Mouse (Mus musculus) heart, embryonic 12.5 days (tissue): ENCODE data around the gene Grsf1. TPM values are rescaled to one million over a fixed set of nuclear protein-coding genes. Genes with fewer than 3 reads are reported as not detected.

Experiments used
- ATAC-seq: fragments of 200-750 bp; cut with Nextera tagmentation; 2 replicates; pipeline ENCODE4 v1.8.0; 2017; ENCODE audit warnings: moderate TSS enrichment, moderate library complexity; ENCODE audit not compliant: insufficient number of reproducible peaks, low FRiP score
- H3K27ac ChIP-seq: fragments of 300-500 bp; sonication (generic); 2 replicates; pipeline ENCODE4 v1.5.1; 2016; ENCODE audit warnings: mild to moderate bottlenecking, moderate library complexity; ENCODE audit not compliant: poor library complexity, severe bottlenecking
- H3K27me3 ChIP-seq: fragments of 300-500 bp; sonication (generic); replicated peaks from 2 replicates; pipeline ENCODE4 v1.6.1; 2016; ENCODE audit warnings: mild to moderate bottlenecking, moderate library complexity
- H3K36me3 ChIP-seq: fragments of 300-500 bp; sonication (generic); 2 replicates; pipeline ENCODE4 v1.6.1; 2016; ENCODE audit warnings: mild to moderate bottlenecking, moderate library complexity
- H3K4me1 ChIP-seq: fragments of 300-500 bp; sonication (generic); replicated peaks from 2 replicates; pipeline ENCODE4 v1.6.1; 2016; ENCODE audit warnings: mild to moderate bottlenecking
- H3K4me2 ChIP-seq: fragments of 300-500 bp; sonication (generic); 2 replicates; pipeline ENCODE4 v1.6.1; 2016; ENCODE audit warnings: mild to moderate bottlenecking, moderate library complexity
- H3K4me3 ChIP-seq: fragments of 300-500 bp; sonication (generic); 2 replicates; pipeline ENCODE4 v1.5.1; 2016; ENCODE audit warnings: mild to moderate bottlenecking
- H3K9ac ChIP-seq: fragments of 300-500 bp; sonication (generic); 2 replicates; pipeline ENCODE4 v1.6.1; 2016; ENCODE audit warnings: mild to moderate bottlenecking, moderate library complexity
- H3K9me3 ChIP-seq: fragments of 300-500 bp; sonication (generic); replicated peaks from 2 replicates; pipeline ENCODE4 v1.6.1; 2016; ENCODE audit warnings: mild to moderate bottlenecking, moderate library complexity
- WGBS: fragments of 180-500 bp; shearing (Covaris S2); methylation state at CpG from one replicate; pipeline ENCODE4 v1.1.7; 2016; 5-methylcytosine and 5-hydroxymethylcytosine counted together
- polyA plus RNA-seq: library from polyadenylated mRNA; unstranded; fragments of >200 nt; fragmentation: Nextera tagmentation; extraction: Ambion mirVana; gene quantifications from 2 replicates; pipeline ENCODE4 v1.2.1, GENCODE M21; 2016

Grsf1 gene
- 88.2 and 90.1 TPM in 2 replicates for polyA plus RNA-seq

GRCm38 (mm10) chr5:88675443-88676387, at the start of gene Grsf1:
TSS of gene Grsf1 (minus strand) at chr5:88676171.
- ATAC-seq, result peak; percentile 94
- Histone ChIP-seq H3K36me3 (peaks cover 24% of the 10 kb centered on the region), H3K9me3 (no peaks in the 10 kb centered on the region), H3K27me3 (no peaks in the 10 kb centered on the region), H3K4me2 (peak within 1 kb of the TSS; percentile 78), H3K4me3 (peak within 1 kb of the TSS; percentile 82), H3K9ac (peak within 1 kb of the TSS; percentile 96), H3K27ac (peak within 1 kb of the TSS; percentile 95), H3K4me1 (peaks cover 17% of the 10 kb centered on the region)
- WGBS, result under 1% methylated on average over 120 of the region's 127 CpGs

- WGBS, result 4% methylated on average over 3 of the region's 3 CpGs
- Histone ChIP-seq H3K9me3 (no peaks in the 10 kb centered on the region), H3K4me1 (peaks cover 43% of the 10 kb centered on the region), H3K4me3 (peak overlapping the region; percentile 3; the same call in 1 of the 2 replicates), H3K36me3 (0 out of 2 replicates have a peak, but pooled peaks cover 4% of the 10 kb centered on the region), H3K4me2 (peak overlapping the region; percentile 46), H3K27ac (peak overlapping the region; percentile 61), H3K27me3 (no peaks in the 10 kb centered on the region), H3K9ac (no peak overlapping the region)
- peak; percentile 69 for ATAC-seq
Measured at GRCm38 (mm10) chr5:88724030-88724429, 48.1 kb upstream of the Grsf1 start.

- Histone ChIP-seq H3K27me3 (no peaks in the 10 kb centered on the region), H3K4me1 (peaks cover 37% of the 10 kb centered on the region), H3K9ac (peak overlapping the region; percentile 99), H3K4me2 (peak overlapping the region; percentile 92), H3K9me3 (no peaks in the 10 kb centered on the region), H3K27ac (peak overlapping the region; percentile 91), H3K4me3 (peak overlapping the region; percentile 94), H3K36me3 (0 out of 2 replicates have a peak, but pooled peaks cover 4% of the 10 kb centered on the region)
- no peak for ATAC-seq
- WGBS, result 7% methylated on average over 4 of the region's 4 CpGs
Measured at GRCm38 (mm10) chr5:88722213-88722600, 46.2 kb upstream of the Grsf1 start.

GRCm38 (mm10) chr5:88721565-88722212, 45.7 kb upstream of the Grsf1 start:
- peaks cover 37% of the 10 kb centered on the region for H3K4me1 ChIP-seq
- 2% methylated on average over 31 of the region's 31 CpGs for WGBS
- H3K36me3 ChIP-seq, result 0 out of 2 replicates have a peak, but pooled peaks cover 4% of the 10 kb centered on the region
- peak; percentile 43 for ATAC-seq
- peak overlapping the region; percentile 99 for H3K9ac ChIP-seq
- no peaks in the 10 kb centered on the region for H3K27me3 ChIP-seq
- H3K27ac ChIP-seq, result peak overlapping the region; percentile 91
- peak overlapping the region; percentile 92 for H3K4me2 ChIP-seq
- no peaks in the 10 kb centered on the region for H3K9me3 ChIP-seq
- peak overlapping the region; percentile 94 for H3K4me3 ChIP-seq

- Histone ChIP-seq H3K4me2 (peak overlapping the region; percentile 92), H3K27me3 (no peaks in the 10 kb centered on the region), H3K27ac (peak overlapping the region; percentile 91), H3K36me3 (0 out of 2 replicates have a peak, but pooled peaks cover 4% of the 10 kb centered on the region), H3K9me3 (no peaks in the 10 kb centered on the region), H3K9ac (peak overlapping the region; percentile 99), H3K4me1 (peaks cover 37% of the 10 kb centered on the region), H3K4me3 (peak overlapping the region; percentile 94)
- WGBS, result 0% methylated on average over 38 of the region's 38 CpGs
- peak; percentile 40 for ATAC-seq
Measured at GRCm38 (mm10) chr5:88721003-88721475, 45.1 kb upstream of the Grsf1 start.

- H3K9me3 ChIP-seq, result no peaks in the 10 kb centered on the region
- WGBS, result under 1% methylated on average over 54 of the region's 54 CpGs
- peak within 1 kb of the TSS; percentile 99 for H3K9ac ChIP-seq
- peak within 1 kb of the TSS; percentile 92 for H3K4me2 ChIP-seq
- ATAC-seq, result peak; percentile 97
- no peaks in the 10 kb centered on the region for H3K27me3 ChIP-seq
- peak within 1 kb of the TSS; percentile 91 for H3K27ac ChIP-seq
- no peaks in the 10 kb centered on the region for H3K36me3 ChIP-seq
- peaks cover 35% of the 10 kb centered on the region for H3K4me1 ChIP-seq
- peak within 1 kb of the TSS; percentile 94 for H3K4me3 ChIP-seq
Measured at GRCm38 (mm10) chr5:88720116-88721002, 44.4 kb upstream of the Grsf1 start, which contains the start of gene Mob1b. TSS of gene Mob1b (plus strand) at chr5:88720855.

- Histone ChIP-seq H3K36me3 (no peaks in the 10 kb centered on the region), H3K9ac (no peak overlapping the region), H3K4me3 (no peak overlapping the region), H3K9me3 (no peaks in the 10 kb centered on the region), H3K27ac (no peak overlapping the region), H3K27me3 (no peaks in the 10 kb centered on the region), H3K4me1 (peaks cover 12% of the 10 kb centered on the region), H3K4me2 (no peak overlapping the region)
- WGBS, result 84% methylated on average over 2 of the region's 2 CpGs
- ATAC-seq, result no peak
Measured at GRCm38 (mm10) chr5:88716983-88717382, 41.0 kb upstream of the Grsf1 start.

GRCm38 (mm10) chr5:88712328-88712727, 36.4 kb upstream of the Grsf1 start:
- 53% methylated on average over 6 of the region's 6 CpGs for WGBS
- Histone ChIP-seq H3K27ac (peak overlapping the region; percentile 92), H3K4me1 (peaks cover 19% of the 10 kb centered on the region), H3K36me3 (no peaks in the 10 kb centered on the region), H3K9me3 (no peaks in the 10 kb centered on the region), H3K9ac (no peak overlapping the region), H3K4me2 (peak overlapping the region; percentile 50), H3K27me3 (no peaks in the 10 kb centered on the region), H3K4me3 (no peak overlapping the region)
- no peak for ATAC-seq

GRCm38 (mm10) chr5:88711618-88712224, 35.8 kb upstream of the Grsf1 start:
- H3K27ac ChIP-seq, result peak overlapping the region; percentile 92
- ATAC-seq, result peak; percentile 78
- H3K4me1 ChIP-seq, result peaks cover 19% of the 10 kb centered on the region
- no peaks in the 10 kb centered on the region for H3K36me3 ChIP-seq
- no peak overlapping the region for H3K9ac ChIP-seq
- H3K4me2 ChIP-seq, result peak overlapping the region; percentile 50
- H3K9me3 ChIP-seq, result no peaks in the 10 kb centered on the region
- 20% methylated on average over 10 of the region's 10 CpGs for WGBS
- no peak overlapping the region for H3K4me3 ChIP-seq
- no peaks in the 10 kb centered on the region for H3K27me3 ChIP-seq

GRCm38 (mm10) chr5:88711128-88711527, 35.2 kb upstream of the Grsf1 start:
- H3K27me3 ChIP-seq, result no peaks in the 10 kb centered on the region
- H3K4me2 ChIP-seq, result peak overlapping the region; percentile 50
- 0 out of 2 replicates have a peak, but pooled peaks have one; percentile 13 for ATAC-seq
- no peak overlapping the region for H3K9ac ChIP-seq
- H3K4me1 ChIP-seq, result peaks cover 19% of the 10 kb centered on the region
- H3K27ac ChIP-seq, result peak overlapping the region; percentile 92
- H3K9me3 ChIP-seq, result no peaks in the 10 kb centered on the region
- H3K4me3 ChIP-seq, result no peak overlapping the region
- H3K36me3 ChIP-seq, result no peaks in the 10 kb centered on the region
